In genomic region chr3:63898581-63899308, GRCm38 (mm10) we compare ENCODE assay signal across 8 mouse cellular contexts. TPM values are rescaled to one million over a fixed set of nuclear protein-coding genes. Genes with fewer than 3 reads are reported as not detected.
A peak's percentile ranks its signal among the peaks of the same experiment; 100 is the strongest.
DNase-seq lines count a peak whose midpoint lies in the region; ATAC-seq and TF ChIP-seq lines count a peak whose summit lies in the region.

No protein-coding gene starts in this region.

- peak; percentile 61 to 77 for DNase-seq in cerebellum, postnatal 4 days (ENCODE audit: low spot score in 2 of 2)
- DNase-seq in gastrocnemius, postnatal 10 days, result peak; percentile 66
- peak; percentile 68 for DNase-seq in induced T-regulatory cell, adult 2 months (ENCODE audit: low read depth)
- peak; percentile 79 to 86 for DNase-seq in left cerebral cortex, adult 2 months (ENCODE audit: extremely low spot score in 1 of 2, low spot score in 2 of 2)
- peak; percentile 73 to 78 for DNase-seq in lung, postnatal 4 days
- DNase-seq in right cerebral cortex, adult 18-20 months, result peak; percentile 89
- peak; percentile 55 to 72 for DNase-seq in urinary bladder, postnatal 4 days (ENCODE audit: low spot score in 2 of 2)

- intact Hi-C loops in left cerebral cortex, adult 2 months (cut with DNase I), result no loop called here

- TF ChIP-seq CTCF in left cerebral cortex, adult 2 months (IDR thresholded peaks at IDR 0.05), result no peak

- peak; percentile 49 for ATAC-seq in activated CD4-positive, CD25-positive, alpha-beta regulatory T cell, adult 4 months

- peak overlapping the region; percentile 74 for H3K4me3 ChIP-seq in left cerebral cortex, adult 2 months

- no peak overlapping the region for H3K27ac ChIP-seq in left cerebral cortex, adult 2 months

RNA-seq across cellular contexts. Expression of gene Plch1, which starts 0.5 kb away (rescaled TPM):
- not detected for polyA plus RNA-seq in activated CD4-positive, CD25-positive, alpha-beta regulatory T cell, adult 4 months (2017; shearing (Covaris generic))
- under 1 TPM; 0.20 to 0.31 TPM for total RNA-seq in gastrocnemius, postnatal 10 days (2021)
- total RNA-seq in left cerebral cortex, adult 2 months (2021), result 1 to 10 TPM; 6.2 to 8.4 TPM

RNA-seq across cellular contexts. Expression of gene E130311K13Rik, which starts 30.5 kb away (rescaled TPM):
- polyA plus RNA-seq in activated CD4-positive, CD25-positive, alpha-beta regulatory T cell, adult 4 months (2017; shearing (Covaris generic)), result 10 to 100 TPM in 1 of 2 experiments, 1 to 10 TPM in 1; 7.8 to 12.5 TPM
- total RNA-seq in gastrocnemius, postnatal 10 days (2021), result 1 to 10 TPM; 4.4 to 5.6 TPM
- total RNA-seq in left cerebral cortex, adult 2 months (2021), result 10 to 100 TPM; 10.5 to 11.5 TPM

Comparison
In these comparisons a context has a peak if more than half of its experiments do, and no peak if none do; other contexts are left out.
1. RNA of gene Plch1, which starts 0.5 kb away (total RNA-seq): 6.2 to 8.4 TPM in left cerebral cortex, adult 2 months; 0.20 to 0.31 TPM in gastrocnemius, postnatal 10 days; every median in the first group is over 4 times any median in the second.
2. Peak in every context shown above with its lines, with median percentiles within 50 percentile points of each other: DNase-seq.